Mouse (Mus musculus) thymus, postnatal 0 days (tissue): ENCODE data around the gene Prph2. TPM values are rescaled to one million over a fixed set of nuclear protein-coding genes. Genes with fewer than 3 reads are reported as not detected.
A peak's percentile ranks its signal among the peaks of the same experiment; 100 is the strongest.

ENCODE experiments used
- DNase-seq: peaks from one replicate; pipeline ENCODE4 v3.0.0-alpha.2; 2015; ENCODE audit warnings: low spot score
- polyA plus RNA-seq: library from polyadenylated mRNA; unstranded; fragments of >200 nt; fragmentation: Nextera tagmentation; extraction: Ambion mirVana; gene quantifications from 2 replicates; pipeline ENCODE4 v1.2.1, GENCODE M21; 2015

The Prph2 gene
- polyA plus RNA-seq, 1 experiment from 2014 or later = not detected

DNA sequence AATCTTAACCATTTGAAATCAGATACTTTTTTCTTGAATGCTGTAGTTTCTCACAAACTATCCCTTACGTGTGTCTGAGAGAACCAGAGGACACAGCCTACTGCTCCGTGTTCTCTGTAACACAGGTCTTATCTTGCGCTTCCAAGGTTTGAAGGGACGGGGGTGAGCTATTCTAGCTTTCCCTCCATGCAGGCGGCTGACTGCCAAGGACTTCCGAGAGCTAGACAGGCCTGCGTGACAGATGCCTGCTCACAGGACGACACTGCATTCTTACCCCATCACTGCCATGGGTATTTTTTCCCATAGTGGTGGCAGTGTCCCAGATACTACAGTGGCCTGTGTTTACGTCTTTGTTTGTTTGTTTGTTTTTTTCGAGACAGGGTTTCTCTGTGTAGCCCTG is 50.0 kb downstream of the Prph2 start:
- DNase-seq = no peak

DNA sequence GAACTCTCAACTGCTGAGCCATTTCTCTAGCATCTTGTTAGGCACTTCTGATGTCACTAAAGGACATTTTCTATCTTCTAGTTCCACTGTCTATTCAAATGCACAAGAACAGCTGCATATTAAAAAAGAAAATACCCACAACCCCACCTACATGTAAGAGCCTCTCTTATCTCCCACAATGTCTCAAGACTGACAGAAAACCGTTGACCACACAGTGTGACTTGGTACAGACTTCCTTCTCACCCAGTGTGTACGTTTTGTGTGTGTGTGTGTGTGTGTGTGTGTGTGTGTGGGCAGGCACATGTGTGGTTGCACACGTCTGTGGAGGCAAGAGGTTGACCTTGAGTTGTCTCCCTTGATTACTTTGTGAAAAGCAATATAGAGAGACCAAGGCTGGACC is 51.9 kb downstream of the Prph2 start:
- no peak for DNase-seq

DNA sequence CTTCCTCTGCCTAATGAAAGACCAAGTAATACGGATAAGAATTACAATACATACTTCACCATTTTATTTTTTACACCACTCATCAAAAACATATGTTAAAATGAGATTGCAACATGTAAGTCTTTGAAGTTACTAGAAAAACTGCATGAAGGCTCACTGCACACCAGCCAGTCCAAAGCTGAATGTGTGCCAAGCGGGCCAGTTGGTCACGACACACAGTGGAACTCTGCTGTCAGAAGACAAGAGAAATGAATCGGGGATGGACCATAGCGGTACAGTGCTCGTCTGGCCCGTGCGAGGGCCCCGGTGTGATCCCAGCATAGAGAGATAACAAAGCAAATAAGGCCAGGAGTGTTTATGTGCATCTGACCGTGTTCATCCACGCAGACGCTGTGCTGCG is 52.9 kb downstream of the Prph2 start:
- DNase-seq = no peak

DNA sequence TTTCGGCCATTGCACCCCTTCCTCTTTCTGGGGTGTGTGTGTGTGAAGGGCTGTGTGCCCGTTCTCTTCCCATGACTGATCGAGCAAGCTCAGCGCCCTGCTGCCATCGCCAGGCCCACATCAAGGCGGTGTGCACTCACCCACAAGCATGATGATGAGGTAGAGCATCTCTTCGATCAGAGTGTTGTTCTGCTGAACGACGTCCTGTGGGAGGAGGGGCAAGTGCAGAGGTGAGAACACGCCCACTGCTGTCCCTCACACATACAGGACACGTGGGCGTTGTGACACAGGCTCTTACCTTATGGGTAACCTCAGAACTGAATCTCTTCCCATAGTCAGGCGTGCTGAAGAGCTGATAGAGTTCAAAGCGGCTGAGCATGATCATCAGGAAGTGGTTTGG is 56.6 kb downstream of the Prph2 start:
- DNase-seq = peak; percentile 9

DNA sequence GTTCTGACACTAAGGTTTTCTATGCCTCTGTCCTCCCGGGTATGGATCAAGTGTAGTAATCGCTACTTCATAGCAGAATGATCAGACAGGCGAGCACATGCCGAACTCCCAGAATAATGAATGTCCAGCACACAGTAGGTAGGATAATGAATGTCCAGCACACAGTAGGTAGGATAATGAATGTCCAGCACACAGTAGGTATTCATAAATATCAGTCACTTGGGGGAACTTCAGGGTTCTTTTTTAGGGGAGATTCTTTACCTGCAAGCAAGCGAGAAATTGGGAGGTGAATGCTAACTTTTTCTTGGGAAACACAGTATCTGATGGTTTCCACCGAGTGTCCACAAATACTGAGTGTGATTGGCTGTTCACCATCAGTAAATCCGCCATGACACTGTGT is 62.3 kb downstream of the Prph2 start:
- DNase-seq = no peak

Other genes starting within 250 kb of the Prph2 start
- 53.2 and 68.6 TPM in 2 replicates for gene Rrp36, start 236.1 kb upstream of the Prph2 start, polyA plus RNA-seq
- 106 and 109 TPM in 2 replicates for gene Mea1, start 231.7 kb upstream of the Prph2 start, polyA plus RNA-seq
- gene Klhdc3, start 229.5 kb upstream of the Prph2 start, polyA plus RNA-seq = 77.8 and 78.6 TPM in 2 replicates
- 54.0 and 56.6 TPM in 2 replicates for gene Ppp2r5d, start 205.3 kb upstream of the Prph2 start, polyA plus RNA-seq
- 22.8 and 23.3 TPM in 2 replicates for gene Pex6, start 199.0 kb upstream of the Prph2 start, polyA plus RNA-seq
- gene Gnmt, start 181.3 kb upstream of the Prph2 start, polyA plus RNA-seq = 2.9 and 3.0 TPM in 2 replicates
- 55.1 and 58.0 TPM in 2 replicates for gene Cnpy3, start 158.2 kb upstream of the Prph2 start, polyA plus RNA-seq
- gene Ptcra, start 146.7 kb upstream of the Prph2 start, polyA plus RNA-seq = 118 and 120 TPM in 2 replicates
- 112 and 116 TPM in 2 replicates for gene 2310039H08Rik, start 137.8 kb upstream of the Prph2 start, polyA plus RNA-seq
- 136 and 137 TPM in 2 replicates for gene Rpl7l1, start 127.8 kb upstream of the Prph2 start, polyA plus RNA-seq
- 4.5 and 5.6 TPM in 2 replicates for gene Bicral, start 52.0 kb upstream of the Prph2 start, polyA plus RNA-seq
- 54.1 and 60.3 TPM in 2 replicates for gene Tbcc, start 19.8 kb upstream of the Prph2 start, polyA plus RNA-seq
- gene Ubr2, start 100.1 kb downstream of the Prph2 start, polyA plus RNA-seq = 12.0 and 14.6 TPM in 2 replicates